Mouse (Mus musculus): ENCODE data around the gene Arhgap27. TPM values are rescaled to one million over a fixed set of nuclear protein-coding genes. Genes with fewer than 3 reads are reported as not detected.

Gene Arhgap27
- total RNA-seq, 1 experiment = 8.2 TPM

- no peak for DNase-seq (ENCODE audit: low read depth, low spot score)
- TF ChIP-seq CHD2 (IDR thresholded peaks at IDR 0.05; ENCODE audit: low read depth, low read length) = no peak
- no peak for TF ChIP-seq ZNF384 (IDR thresholded peaks at IDR 0.05; ENCODE audit: low read depth, low read length)
- no peak for TF ChIP-seq ZC3H11A (IDR thresholded peaks at IDR 0.05; ENCODE audit: borderline replicate concordance, low read depth, low read length)
- no peak for TF ChIP-seq HCFC1 (IDR thresholded peaks at IDR 0.05; ENCODE audit: borderline replicate concordance, insufficient read depth, low read length)
- TF ChIP-seq MAFK (IDR thresholded peaks at IDR 0.05; ENCODE audit: insufficient read depth, low read depth, low read length) = no peak
- no peaks in the 10 kb centered on the region; the same call in 1 of the 2 replicates for H3K36me3 ChIP-seq (ENCODE audit: control insufficient read depth, insufficient read depth, low read length, poor library complexity, severe bottlenecking)
- no peak overlapping the region for H3K4me3 ChIP-seq (ENCODE audit: insufficient read depth in 1 of 2, low read depth in 1 of 2, low read length in 2 of 2, poor library complexity in 1 of 2, severe bottlenecking in 1 of 2)
- in situ Hi-C loops (cut with MboI; ENCODE audit: low sequenced_read_pairs in 2 of 2, unreplicated experiment in 2 of 2) = no loop called here
- H3K9ac ChIP-seq (ENCODE audit: insufficient read depth, low read depth, low read length, poor library complexity, severe bottlenecking) = no peak overlapping the region
- peaks cover 2 to 23% of the 10 kb centered on the region in 2 experiments; a peak in 2 of 4 replicates for H3K4me1 ChIP-seq (ENCODE audit: control insufficient read depth in 2 of 2, insufficient read depth in 2 of 2, low read length in 2 of 2, poor library complexity in 1 of 2)
- H3K9me3 ChIP-seq (ENCODE audit: control insufficient read depth, insufficient read depth, low read depth, low read length) = no peaks in the 10 kb centered on the region
- no peak overlapping the region for H3K27ac ChIP-seq (ENCODE audit: insufficient read depth, low read depth, low read length, poor library complexity, severe bottlenecking)
Measured at GRCm38 (mm10) chr11:103340677-103341076, 22.8 kb downstream of the Arhgap27 start.

GRCm38 (mm10) chr11:103340130-103340529 lies 23.4 kb downstream of the Arhgap27 start:
- peaks cover 2 to 23% of the 10 kb centered on the region in 2 experiments; a peak in 2 of 4 replicates for H3K4me1 ChIP-seq (ENCODE audit: control insufficient read depth in 2 of 2, insufficient read depth in 2 of 2, low read length in 2 of 2, poor library complexity in 1 of 2)
- no peak for DNase-seq (ENCODE audit: low read depth, low spot score)
- H3K27ac ChIP-seq (ENCODE audit: insufficient read depth, low read depth, low read length, poor library complexity, severe bottlenecking) = no peak overlapping the region
- no peak for TF ChIP-seq HCFC1 (IDR thresholded peaks at IDR 0.05; ENCODE audit: borderline replicate concordance, insufficient read depth, low read length)
- no peak for TF ChIP-seq ZNF384 (IDR thresholded peaks at IDR 0.05; ENCODE audit: low read depth, low read length)
- no peak for TF ChIP-seq MAFK (IDR thresholded peaks at IDR 0.05; ENCODE audit: insufficient read depth, low read depth, low read length)
- no peak for TF ChIP-seq CHD2 (IDR thresholded peaks at IDR 0.05; ENCODE audit: low read depth, low read length)
- TF ChIP-seq ZC3H11A (IDR thresholded peaks at IDR 0.05; ENCODE audit: borderline replicate concordance, low read depth, low read length) = no peak
- H3K36me3 ChIP-seq (ENCODE audit: control insufficient read depth, insufficient read depth, low read length, poor library complexity, severe bottlenecking) = no peaks in the 10 kb centered on the region; the same call in 1 of the 2 replicates
- H3K9ac ChIP-seq (ENCODE audit: insufficient read depth, low read depth, low read length, poor library complexity, severe bottlenecking) = peak overlapping the region; percentile 22; the same call in 1 of the 2 replicates
- in situ Hi-C loops (cut with MboI; ENCODE audit: low sequenced_read_pairs in 2 of 2, unreplicated experiment in 2 of 2) = no loop called here
- H3K4me3 ChIP-seq (ENCODE audit: insufficient read depth in 1 of 2, low read depth in 1 of 2, low read length in 2 of 2, poor library complexity in 1 of 2, severe bottlenecking in 1 of 2) = peak overlapping the region in 1 of 2 experiments; percentile 7; a peak in 2 of 4 replicates
- H3K9me3 ChIP-seq (ENCODE audit: control insufficient read depth, insufficient read depth, low read depth, low read length) = no peaks in the 10 kb centered on the region

GRCm38 (mm10) chr11:103339414-103340119 lies 23.9 kb downstream of the Arhgap27 start:
- no peak overlapping the region for H3K27ac ChIP-seq (ENCODE audit: insufficient read depth, low read depth, low read length, poor library complexity, severe bottlenecking)
- DNase-seq (ENCODE audit: low read depth, low spot score) = no peak

GRCm38 (mm10) chr11:103338671-103339070 lies 24.8 kb downstream of the Arhgap27 start:
- in situ Hi-C loops (cut with MboI; ENCODE audit: low sequenced_read_pairs in 2 of 2, unreplicated experiment in 2 of 2) = loop anchor here in 1 of 2 experiments (10.0 kb wide), 2 partner anchors 126 to 336 kb away; no protein-coding TSS in a partner anchor
- no peak overlapping the region for H3K4me3 ChIP-seq (ENCODE audit: insufficient read depth in 1 of 2, low read depth in 1 of 2, low read length in 2 of 2, poor library complexity in 1 of 2, severe bottlenecking in 1 of 2)
- TF ChIP-seq ZC3H11A (IDR thresholded peaks at IDR 0.05; ENCODE audit: borderline replicate concordance, low read depth, low read length) (no peak), MAFK (IDR thresholded peaks at IDR 0.05; ENCODE audit: insufficient read depth, low read depth, low read length) (no peak), HCFC1 (IDR thresholded peaks at IDR 0.05; ENCODE audit: borderline replicate concordance, insufficient read depth, low read length) (no peak), CHD2 (IDR thresholded peaks at IDR 0.05; ENCODE audit: low read depth, low read length) (no peak), ZNF384 (IDR thresholded peaks at IDR 0.05; ENCODE audit: low read depth, low read length) (no peak)
- no peak overlapping the region for H3K27ac ChIP-seq (ENCODE audit: insufficient read depth, low read depth, low read length, poor library complexity, severe bottlenecking)
- peaks cover 2 to 22% of the 10 kb centered on the region in 2 experiments; a peak in 2 of 4 replicates for H3K4me1 ChIP-seq (ENCODE audit: control insufficient read depth in 2 of 2, insufficient read depth in 2 of 2, low read length in 2 of 2, poor library complexity in 1 of 2)
- no peaks in the 10 kb centered on the region; the same call in 1 of the 2 replicates for H3K36me3 ChIP-seq (ENCODE audit: control insufficient read depth, insufficient read depth, low read length, poor library complexity, severe bottlenecking)
- no peaks in the 10 kb centered on the region for H3K9me3 ChIP-seq (ENCODE audit: control insufficient read depth, insufficient read depth, low read depth, low read length)
- no peak overlapping the region for H3K9ac ChIP-seq (ENCODE audit: insufficient read depth, low read depth, low read length, poor library complexity, severe bottlenecking)
- no peak for DNase-seq (ENCODE audit: low read depth, low spot score)

More at GRCm38 (mm10) chr11:103339414-103340119, 23.9 kb downstream of the Arhgap27 start:
- H3K9ac ChIP-seq (ENCODE audit: insufficient read depth, low read depth, low read length, poor library complexity, severe bottlenecking) = peak overlapping the region; percentile 22; the same call in 1 of the 2 replicates
- no peaks in the 10 kb centered on the region for H3K9me3 ChIP-seq (ENCODE audit: control insufficient read depth, insufficient read depth, low read depth, low read length)
- in situ Hi-C loops (cut with MboI; ENCODE audit: low sequenced_read_pairs in 2 of 2, unreplicated experiment in 2 of 2) = loop anchor here in 1 of 2 experiments (10.0 kb wide), 2 partner anchors 125 to 335 kb away; no protein-coding TSS in a partner anchor
- no peak for TF ChIP-seq ZC3H11A (IDR thresholded peaks at IDR 0.05; ENCODE audit: borderline replicate concordance, low read depth, low read length)
- no peak for TF ChIP-seq ZNF384 (IDR thresholded peaks at IDR 0.05; ENCODE audit: low read depth, low read length)
- no peak for TF ChIP-seq HCFC1 (IDR thresholded peaks at IDR 0.05; ENCODE audit: borderline replicate concordance, insufficient read depth, low read length)
- no peak for TF ChIP-seq MAFK (IDR thresholded peaks at IDR 0.05; ENCODE audit: insufficient read depth, low read depth, low read length)
- TF ChIP-seq CHD2 (IDR thresholded peaks at IDR 0.05; ENCODE audit: low read depth, low read length) = no peak
- H3K4me1 ChIP-seq (ENCODE audit: control insufficient read depth in 2 of 2, insufficient read depth in 2 of 2, low read length in 2 of 2, poor library complexity in 1 of 2) = peaks cover 2 to 22% of the 10 kb centered on the region in 2 experiments; a peak in 2 of 4 replicates
- H3K4me3 ChIP-seq (ENCODE audit: insufficient read depth in 1 of 2, low read depth in 1 of 2, low read length in 2 of 2, poor library complexity in 1 of 2, severe bottlenecking in 1 of 2) = peak overlapping the region in 1 of 2 experiments; percentile 7; a peak in 2 of 4 replicates
- no peaks in the 10 kb centered on the region; the same call in 1 of the 2 replicates for H3K36me3 ChIP-seq (ENCODE audit: control insufficient read depth, insufficient read depth, low read length, poor library complexity, severe bottlenecking)
